Mouse (Mus musculus): ENCODE data around the gene Rab4a.

Gene Rab4a

GRCm38 (mm10) chr8:123805718-123806373, at the start of gene Rab4a:
TSS of gene Rab4a (plus strand) at chr8:123805985.
- DNase-seq (ENCODE audit: low spot score in 2 of 2), result peak; percentile 55 to 79

GRCm38 (mm10) chr8:123756901-123757300, 48.9 kb upstream of the Rab4a start:
- DNase-seq (ENCODE audit: low spot score in 2 of 2), result no peak

DNA sequence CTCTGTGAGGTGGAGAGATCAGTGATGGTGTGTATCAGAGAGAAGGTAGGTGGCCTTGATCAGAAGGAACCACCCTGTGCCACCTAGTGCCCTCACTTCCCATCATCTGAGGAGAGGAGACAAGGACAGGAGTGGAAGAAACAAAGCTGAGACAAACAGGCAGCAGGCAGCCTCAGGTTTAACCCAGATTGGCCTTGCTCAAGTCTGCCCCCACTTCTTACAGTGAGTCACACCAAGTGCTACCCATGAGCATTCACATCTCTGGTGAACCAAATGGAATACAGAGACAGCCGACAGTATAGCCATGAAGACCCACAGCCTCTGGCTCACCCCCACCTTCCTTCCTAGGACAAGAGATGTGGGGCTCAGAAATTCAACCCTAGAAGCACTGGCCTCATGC, 46.9 kb upstream of the Rab4a start:
- no peak for DNase-seq (ENCODE audit: low spot score in 2 of 2)

- no peak for DNase-seq (ENCODE audit: low spot score in 2 of 2)
Observed at GRCm38 (mm10) chr8:123759933-123760332, 45.9 kb upstream of the Rab4a start.

- DNase-seq (ENCODE audit: low spot score in 2 of 2), result no peak
Observed at GRCm38 (mm10) chr8:123760579-123760978, 45.2 kb upstream of the Rab4a start.

- DNase-seq (ENCODE audit: low spot score in 2 of 2), result no peak
Observed at GRCm38 (mm10) chr8:123761266-123761882, 44.4 kb upstream of the Rab4a start.

DNA sequence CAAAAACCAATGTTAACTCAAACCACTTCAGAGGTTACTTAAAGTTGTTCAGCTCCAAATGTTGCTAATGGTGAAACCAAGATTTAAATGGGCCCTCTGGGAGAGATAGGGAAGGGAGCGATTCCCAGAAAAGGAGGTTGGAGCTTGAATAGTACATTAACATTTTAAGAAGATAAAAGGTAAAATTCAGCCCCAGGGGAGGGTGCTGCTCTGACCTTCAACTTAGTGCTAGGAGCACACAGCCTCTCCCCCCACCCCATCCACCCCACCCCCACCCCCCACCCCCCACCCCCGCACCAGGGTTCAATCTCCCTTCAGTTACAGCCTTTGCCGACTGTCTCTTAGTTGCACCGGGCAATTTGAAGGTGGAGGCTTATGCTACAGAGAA, 43.9 kb upstream of the Rab4a start:
- no peak for DNase-seq (ENCODE audit: low spot score in 2 of 2)

DNA sequence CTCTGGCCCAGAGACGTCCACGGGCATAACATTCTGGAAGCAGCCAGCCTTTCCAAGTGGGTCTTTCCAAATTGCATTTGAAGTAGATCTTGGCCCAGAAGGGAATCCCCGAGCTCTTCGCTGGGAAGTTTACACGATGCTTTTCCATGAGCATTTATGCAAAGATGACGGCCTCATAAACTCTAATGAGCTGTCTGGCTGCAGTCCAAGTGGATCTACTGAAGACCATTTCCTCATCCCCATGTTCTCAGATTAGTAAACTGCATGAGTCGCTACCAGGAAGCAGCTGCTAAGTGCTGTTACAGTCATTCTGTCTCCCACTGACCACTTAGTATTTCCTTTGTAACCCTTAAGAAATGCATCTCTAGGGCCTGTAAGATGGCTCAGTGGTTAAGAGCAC, 42.4 kb upstream of the Rab4a start:
- no peak for DNase-seq (ENCODE audit: low spot score in 2 of 2)

DNA sequence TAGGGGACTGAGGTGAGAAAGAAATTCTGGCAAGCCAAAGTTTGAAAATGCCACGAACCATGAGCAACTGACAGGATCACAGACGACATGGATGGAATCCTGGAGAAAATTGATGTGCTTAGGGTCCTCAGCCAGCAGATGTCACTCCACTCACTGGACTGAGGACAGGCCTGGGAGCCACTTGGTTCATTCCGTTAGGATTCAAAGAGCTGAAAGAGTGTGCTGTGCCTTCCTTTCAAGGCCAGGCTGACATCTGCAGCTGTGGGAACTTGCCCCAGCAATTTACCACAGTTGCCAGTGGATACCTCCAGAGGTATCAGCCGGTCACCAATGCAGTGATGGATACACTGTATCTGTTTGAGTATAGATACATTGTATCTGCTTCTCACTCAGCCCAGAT, 41.1 kb upstream of the Rab4a start:
- DNase-seq (ENCODE audit: low spot score in 2 of 2), result no peak

DNA sequence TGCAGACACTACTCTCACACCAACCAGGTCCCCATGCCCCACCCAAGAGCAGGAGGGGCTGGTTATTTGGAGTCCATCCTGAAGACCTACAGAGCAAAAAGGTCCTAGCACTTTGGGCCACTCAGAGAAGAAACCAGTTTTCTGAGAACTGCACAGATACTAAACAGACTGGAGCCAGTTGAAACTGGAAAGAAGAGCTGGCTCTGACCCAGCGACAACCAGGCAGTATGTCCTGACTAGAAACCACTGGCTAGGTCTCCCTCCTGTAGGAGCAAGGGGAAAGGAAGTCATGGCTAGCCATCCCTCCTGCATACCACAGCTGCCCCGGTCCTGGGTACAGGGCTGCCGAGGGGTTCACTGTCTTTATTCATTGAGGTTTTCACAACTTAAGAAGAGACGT, 39.3 kb upstream of the Rab4a start:
- no peak for DNase-seq (ENCODE audit: low spot score in 2 of 2)

GRCm38 (mm10) chr8:123767874-123768273, 37.9 kb upstream of the Rab4a start:
- no peak for DNase-seq (ENCODE audit: low spot score in 2 of 2)

DNA sequence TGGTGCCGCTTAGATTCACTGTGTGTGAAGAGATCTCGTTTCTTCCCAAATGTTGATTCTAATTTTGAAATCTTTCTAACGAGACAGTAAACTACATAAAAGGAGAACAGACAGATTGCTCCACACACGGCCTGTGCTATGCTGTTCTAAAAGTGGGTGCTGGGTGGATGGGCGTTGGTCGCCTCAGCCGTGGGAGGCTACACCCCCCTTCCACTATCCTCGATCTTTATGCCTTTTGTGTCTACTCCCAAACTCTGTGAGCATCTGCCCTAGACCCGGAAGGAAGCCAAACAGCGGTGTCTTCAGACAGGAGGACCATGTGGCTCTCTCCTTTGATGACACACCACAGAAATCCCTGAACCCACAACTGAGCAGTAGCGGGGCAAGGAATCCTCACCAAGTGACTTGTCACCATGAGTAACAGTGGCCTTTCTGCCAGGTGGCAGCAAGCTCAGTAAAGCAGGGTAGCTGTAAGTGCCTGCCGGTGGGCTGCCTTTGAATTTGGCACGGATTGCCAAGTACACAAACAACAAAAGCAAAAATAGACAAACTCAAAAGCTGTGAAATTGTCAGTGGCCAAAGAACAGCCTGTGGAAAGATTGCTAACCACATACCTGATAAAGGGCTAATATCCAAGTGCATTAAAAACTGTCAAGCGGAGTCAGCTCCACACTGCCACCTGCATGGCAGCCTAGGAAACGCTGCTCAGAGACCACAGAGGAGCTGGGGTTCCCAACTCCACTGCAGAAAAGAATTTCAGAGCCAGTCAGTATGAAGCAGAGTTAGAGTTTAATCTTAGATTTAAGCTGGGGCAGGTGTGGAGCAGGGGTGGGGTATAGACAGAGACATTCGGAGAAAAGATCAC, 37.1 kb upstream of the Rab4a start:
- no peak for DNase-seq (ENCODE audit: low spot score in 2 of 2)

DNA sequence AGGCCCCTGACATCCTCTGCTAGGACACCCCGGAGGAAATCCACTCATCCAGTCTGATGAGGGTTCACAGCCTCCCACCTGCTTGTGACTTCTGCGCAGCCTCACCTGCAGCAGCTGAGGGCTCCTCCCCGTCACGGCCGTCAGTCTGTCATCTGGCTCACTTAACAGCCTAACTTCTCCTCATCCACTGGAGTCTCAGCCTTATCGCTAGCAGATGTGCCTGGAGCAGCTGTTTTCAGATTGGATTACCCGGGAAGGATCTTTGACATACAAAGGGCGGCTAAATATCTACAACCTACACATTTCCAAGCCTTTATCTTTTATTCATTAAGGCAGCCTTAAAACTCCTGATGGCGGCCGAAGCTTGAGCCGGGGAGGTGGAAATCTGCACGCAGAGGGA, 32.3 kb upstream of the Rab4a start:
- DNase-seq (ENCODE audit: low spot score in 2 of 2), result no peak

- DNase-seq (ENCODE audit: low spot score in 2 of 2), result no peak
Observed at GRCm38 (mm10) chr8:123774491-123774890, 31.3 kb upstream of the Rab4a start.

- DNase-seq (ENCODE audit: low spot score in 2 of 2), result no peak
Observed at GRCm38 (mm10) chr8:123777319-123777718, 28.5 kb upstream of the Rab4a start.

DNA sequence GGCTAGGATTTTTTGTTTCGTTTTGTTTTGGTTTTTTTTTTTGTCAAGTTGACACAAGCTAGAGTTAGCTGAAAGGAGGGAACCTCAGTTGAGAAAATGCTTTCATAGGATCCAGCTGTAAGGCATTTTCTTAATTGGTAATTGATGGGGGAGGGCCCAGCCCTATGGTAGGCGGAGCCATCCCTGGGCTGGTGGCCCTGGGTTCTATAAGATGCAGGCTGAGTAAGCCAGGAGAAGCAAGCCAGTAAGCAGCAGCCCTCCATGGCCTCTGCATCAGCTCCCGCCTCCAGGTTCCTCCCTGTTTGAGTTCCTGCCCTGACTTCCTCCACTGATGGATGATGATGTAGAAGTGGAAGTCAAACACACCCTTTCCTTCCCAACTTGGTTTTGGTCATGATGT, 25.3 kb upstream of the Rab4a start:
- no peak for DNase-seq (ENCODE audit: low spot score in 2 of 2)

DNA sequence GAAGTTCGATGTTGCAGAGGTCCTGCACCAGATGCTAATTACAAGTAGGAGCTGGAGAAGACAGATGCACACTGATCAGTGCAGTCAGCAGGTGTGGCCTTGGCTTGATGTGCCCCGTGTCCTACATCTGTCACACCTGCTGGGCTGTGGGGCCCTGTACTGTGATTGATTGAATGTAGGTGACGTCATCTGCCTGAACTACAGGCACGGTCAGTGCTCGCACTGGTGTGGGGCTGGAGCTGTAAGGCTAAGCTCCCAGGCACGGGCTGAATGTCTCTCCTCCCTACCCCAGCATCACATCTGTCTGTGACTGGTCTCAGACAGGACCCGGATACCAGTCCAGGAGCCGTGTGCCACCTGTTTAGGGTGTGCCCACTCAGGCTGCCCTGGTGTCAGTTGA, 24.5 kb upstream of the Rab4a start:
- no peak for DNase-seq (ENCODE audit: low spot score in 2 of 2)

- peak in 1 of 2 experiments; percentile 34 for DNase-seq (ENCODE audit: low spot score in 2 of 2)
Observed at GRCm38 (mm10) chr8:123783525-123784249, 22.1 kb upstream of the Rab4a start.

DNA sequence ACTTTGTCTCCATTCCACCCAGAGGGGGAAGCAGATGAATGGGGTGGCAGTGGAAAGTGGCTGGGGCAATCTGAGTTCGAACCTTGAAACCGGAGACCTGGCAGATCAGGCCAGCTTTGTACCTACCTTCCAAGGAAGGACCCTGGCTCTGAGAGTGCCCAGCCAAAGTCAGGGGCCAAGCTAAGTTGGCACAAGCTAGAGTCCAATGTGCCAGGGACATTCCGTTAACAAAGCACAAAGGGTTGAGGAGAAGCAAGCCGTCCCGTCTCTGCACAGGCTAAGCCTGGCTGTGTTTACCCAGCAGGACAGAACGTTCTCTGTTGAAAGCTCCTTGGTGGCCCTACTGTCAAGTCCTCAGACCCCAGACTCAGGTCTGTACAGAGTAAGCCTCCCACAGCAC, 19.6 kb upstream of the Rab4a start:
- DNase-seq (ENCODE audit: low spot score in 2 of 2), result no peak

GRCm38 (mm10) chr8:123786644-123787043, 19.1 kb upstream of the Rab4a start:
- DNase-seq (ENCODE audit: low spot score in 2 of 2), result no peak

GRCm38 (mm10) chr8:123787254-123787897, 18.4 kb upstream of the Rab4a start:
- DNase-seq (ENCODE audit: low spot score in 2 of 2), result no peak
